Mouse (Mus musculus) lung, adult 10 weeks (tissue): ENCODE measurements around the gene Gm5795. TPM values are rescaled to one million over a fixed set of nuclear protein-coding genes. Genes with fewer than 3 reads are reported as not detected.

Experiments used
- polyA plus RNA-seq: library from polyadenylated mRNA; stranded (reverse); fragments of 350-450 nt; fragmentation: Illumina TruSeq; extraction: RNeasy Lipid Tissue Mini Kit (QIAGEN cat#74804); gene quantifications from one replicate; pipeline ENCODE4 v1.2.3, GENCODE M21; 2014; ENCODE audit warnings: low read depth, low replicate concordance; ENCODE audit not compliant: insufficient read depth

Gm5795 gene
- polyA plus RNA-seq: not detected

GRCm38 (mm10) chr14:3187955-3188354, at the start of gene Gm5795:
Gene Gm5795, plus strand, starts transcription at chr14:3188255.

GRCm38 (mm10) chr14:3208272-3209152, 20.5 kb downstream of the Gm5795 start, which contains the start of gene D830030K20Rik:
Gene D830030K20Rik, plus strand, starts transcription at chr14:3208488.

Other genes starting within 250 kb of the Gm5795 start
- not detected for gene Gm2888, start 158.3 kb upstream of the Gm5795 start, polyA plus RNA-seq
- not detected for gene Gm2897, start 139.0 kb upstream of the Gm5795 start, polyA plus RNA-seq
- gene Gm10340, start 54.3 kb upstream of the Gm5795 start, polyA plus RNA-seq: not detected
- gene D830030K20Rik, start 20.2 kb downstream of the Gm5795 start, polyA plus RNA-seq: not detected
- not detected for gene Gm2956, start 144.4 kb downstream of the Gm5795 start, polyA plus RNA-seq
- not detected for gene Gm10413, start 206.8 kb downstream of the Gm5795 start, polyA plus RNA-seq
- gene Gm10409, start 224.4 kb downstream of the Gm5795 start, polyA plus RNA-seq: not detected
- not detected for gene Gm3005, start 239.8 kb downstream of the Gm5795 start, polyA plus RNA-seq